Mouse (Mus musculus): ENCODE measurements around the gene Gm8104.
"Not testable (repeated sequence)": the region's sequence is repeated elsewhere in the genome, so short reads cannot be mapped to it uniquely, and the experiment has no call there.

Gm8104 gene

DNA sequence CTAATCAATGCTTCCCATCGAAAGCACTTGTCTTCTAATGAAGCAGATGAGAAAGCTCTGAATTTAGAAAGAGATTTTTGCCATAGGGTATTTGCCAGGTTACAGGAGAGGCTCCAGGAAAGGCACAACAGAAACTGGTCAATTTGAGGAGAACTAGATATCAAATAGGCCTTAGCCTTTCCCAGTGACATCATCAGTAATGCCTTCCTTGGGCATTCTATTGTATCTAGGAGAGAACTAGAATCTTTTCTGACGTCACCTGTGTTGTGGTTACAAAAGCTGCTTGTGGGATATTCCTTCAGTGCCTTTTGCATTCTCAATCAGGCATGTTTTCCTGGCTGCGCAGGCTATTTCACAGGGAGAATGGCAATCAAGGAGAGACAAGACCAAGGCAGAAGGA is at the start of gene Gm8104:
TSS of gene Gm8104 (plus strand) at position 301 of the 400 bp plus-strand sequence.
- DNase-seq: not testable (repeated sequence)

DNA sequence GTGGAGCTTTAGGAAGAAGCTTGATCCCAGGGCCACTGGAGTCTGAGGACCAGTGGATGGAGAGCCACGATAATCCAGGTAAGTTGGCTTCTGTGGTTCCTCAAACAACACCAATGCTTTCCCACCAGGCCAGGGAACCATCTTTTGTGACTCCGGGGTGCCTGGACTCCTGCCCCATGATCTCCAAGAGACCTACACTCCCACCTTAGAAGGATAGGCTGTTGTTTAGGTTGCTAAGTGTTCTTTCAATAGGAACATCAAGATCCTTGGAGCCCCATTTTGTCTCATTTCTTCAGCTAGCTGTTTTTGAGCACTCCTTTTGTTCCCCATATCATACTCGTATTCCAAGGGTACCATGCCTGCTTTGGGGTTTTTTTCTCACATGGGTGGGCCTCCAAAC is 42.3 kb upstream of the Gm8104 start:
- not testable (repeated sequence) for DNase-seq

DNA sequence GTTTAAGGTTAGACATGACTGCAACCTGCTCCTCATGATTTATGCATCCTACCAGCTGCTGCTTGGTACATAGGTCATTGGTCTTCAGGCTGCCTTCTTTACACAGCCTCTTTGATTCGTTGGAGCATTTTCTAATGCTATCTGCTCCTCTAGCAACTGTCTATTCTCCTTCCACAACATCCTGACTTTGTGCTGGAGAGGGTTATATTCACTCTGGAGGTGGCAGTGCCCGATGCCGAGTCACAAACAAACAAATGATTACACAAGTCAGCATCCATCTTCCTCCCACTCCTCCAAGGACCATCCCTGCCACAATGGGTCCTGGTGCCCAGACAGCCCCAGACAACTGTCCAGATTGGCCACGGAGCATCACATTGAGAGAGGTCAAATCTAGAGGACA is 40.2 kb upstream of the Gm8104 start:
- not testable (repeated sequence) for DNase-seq

DNA sequence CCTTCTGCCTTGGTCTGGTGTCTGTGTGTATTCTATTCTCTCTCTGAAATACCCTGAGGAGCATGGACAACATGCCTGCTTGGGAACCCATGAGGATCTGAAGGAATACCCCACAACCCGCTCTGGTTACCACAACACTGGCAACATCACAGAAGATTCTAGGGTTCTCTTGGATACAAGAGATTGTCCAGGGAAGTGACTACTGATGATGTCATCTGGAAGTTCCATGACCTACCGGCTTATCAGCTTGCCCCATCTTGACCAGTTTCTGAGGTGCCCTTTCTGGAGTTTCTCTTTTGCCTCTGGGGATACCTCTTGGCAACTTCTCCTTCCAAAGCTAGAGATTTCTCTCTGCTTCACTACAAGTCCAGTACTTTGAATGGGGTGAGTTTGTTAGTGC is 23.9 kb upstream of the Gm8104 start, which contains the start of gene Gm8094:
TSS of gene Gm8094 (minus strand) at position 101 of the 400 bp plus-strand sequence.
- DNase-seq: not testable (repeated sequence)

DNA sequence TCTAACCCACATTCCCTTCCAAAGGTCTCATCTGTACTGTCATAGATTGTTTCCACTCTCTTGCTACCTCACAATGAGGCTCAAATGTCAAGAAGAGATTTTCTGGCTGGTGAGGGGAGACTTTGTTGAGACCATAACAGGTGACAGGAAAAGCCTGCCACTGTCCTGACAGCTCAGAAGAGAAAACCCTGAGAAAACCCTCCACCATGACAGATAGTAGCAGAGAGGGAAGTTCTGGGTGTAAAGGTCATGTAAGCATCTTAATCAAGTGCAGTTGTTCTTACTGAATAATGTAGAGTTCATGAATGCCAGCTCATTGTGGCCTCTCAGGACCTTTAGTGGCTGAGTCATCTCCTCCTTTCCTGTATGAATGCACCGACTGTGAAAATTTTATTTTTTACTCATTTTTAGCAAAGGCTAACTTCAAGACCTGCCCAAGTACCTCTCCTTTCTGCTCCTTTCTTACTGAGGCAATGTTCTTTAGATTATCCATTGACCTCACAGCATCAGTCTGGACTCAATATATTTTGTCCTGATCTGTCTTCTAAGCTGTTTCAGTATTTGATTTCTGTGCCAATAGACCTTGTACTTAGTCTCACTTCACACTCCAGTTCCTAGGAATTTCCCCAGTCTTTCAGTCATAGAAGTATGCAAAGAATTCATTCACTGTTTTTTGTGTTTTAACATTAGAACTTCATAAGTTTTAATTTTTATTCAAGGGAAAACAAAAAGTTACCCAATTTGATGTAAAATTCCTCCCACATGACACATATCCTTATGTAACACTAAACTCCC is 15.3 kb upstream of the Gm8104 start:
- DNase-seq: not testable (repeated sequence)

DNA sequence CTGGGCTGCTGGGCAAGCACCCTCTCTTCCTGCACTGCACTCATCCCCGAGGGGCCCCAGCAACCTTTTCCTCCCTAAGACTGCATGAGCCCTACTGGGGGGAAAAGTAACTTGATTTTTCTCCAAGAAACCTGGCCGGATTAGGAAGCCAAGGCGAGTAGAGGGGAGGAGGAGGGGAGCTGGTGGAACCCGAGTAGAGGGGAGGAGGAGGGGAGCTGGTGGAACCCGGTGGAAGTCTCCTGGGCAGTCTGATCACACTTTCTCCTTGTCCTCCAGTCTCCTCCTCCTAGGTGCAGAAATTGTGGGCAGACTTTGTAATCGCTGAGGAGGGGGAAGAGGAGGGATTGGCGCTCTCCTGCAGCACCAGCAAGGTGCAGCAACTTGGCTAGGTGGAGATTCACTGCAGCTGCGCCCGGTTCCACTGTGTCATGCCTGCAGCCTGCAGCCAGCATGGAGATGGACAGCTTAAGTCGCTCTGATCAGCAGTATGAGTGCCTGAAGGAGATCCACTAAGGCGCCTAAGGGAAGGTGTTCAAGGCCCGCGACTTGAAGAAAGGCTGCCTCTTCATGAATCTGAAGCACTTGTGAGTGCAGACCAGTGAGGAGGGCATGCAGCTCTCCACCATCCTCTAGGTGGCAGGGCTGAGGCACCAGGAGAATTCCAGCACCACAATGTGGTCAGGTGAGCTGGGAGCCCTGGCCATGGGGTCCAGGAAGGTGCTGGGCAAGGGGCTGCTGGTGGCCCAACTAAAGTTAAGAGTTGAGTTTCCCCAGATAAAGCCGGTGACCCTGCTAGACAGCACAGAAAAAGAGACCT is 11.1 kb upstream of the Gm8104 start:
- DNase-seq: not testable (repeated sequence)

DNA sequence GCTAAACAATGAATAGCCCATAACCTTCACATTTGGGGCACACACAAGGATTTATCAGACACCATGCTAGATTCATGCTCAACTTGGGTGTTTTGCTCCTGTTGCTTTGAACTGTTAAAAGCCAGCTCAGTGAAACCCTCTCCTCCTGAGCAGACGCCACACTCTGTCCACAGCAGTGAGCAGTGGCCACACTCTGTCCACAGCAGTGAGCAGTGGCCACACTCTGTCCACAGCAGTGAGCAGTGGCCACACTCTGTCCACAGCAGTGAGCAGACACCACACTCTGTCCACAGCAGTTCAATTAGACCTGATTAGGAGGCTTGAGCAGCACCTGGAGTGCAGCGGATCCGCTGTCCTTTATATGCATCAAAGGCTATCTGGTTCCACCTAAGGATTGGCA is 19.3 kb downstream of the Gm8104 start:
- DNase-seq: not testable (repeated sequence)

DNA sequence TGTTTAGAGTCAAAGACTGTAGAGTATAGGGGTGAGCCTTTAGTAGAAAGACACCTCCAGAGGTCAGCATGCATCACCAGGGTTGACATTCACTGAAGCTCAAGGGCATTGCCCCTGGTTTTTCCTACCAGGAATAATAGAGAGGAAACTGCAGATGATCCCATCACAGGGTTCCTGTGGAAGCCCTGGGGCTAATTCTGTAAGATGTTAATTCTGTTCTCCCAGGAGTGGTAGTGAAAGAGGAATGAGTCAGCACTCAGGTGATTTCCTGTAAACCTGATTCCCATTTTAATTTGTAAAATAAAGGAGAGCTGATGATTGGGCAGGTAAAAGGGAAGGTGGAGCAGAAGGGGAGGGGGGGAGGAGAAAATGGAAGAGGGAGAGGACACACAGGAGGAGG is 25.9 kb downstream of the Gm8104 start:
- DNase-seq: not testable (repeated sequence)

Data from liver (tissue).